Mouse (Mus musculus) bone marrow, adult 2 months (tissue): ENCODE measurements around the gene Tmem51.

Experiments used
- CTCF ChIP-seq: fragments of 200-500 bp; IDR thresholded peaks from 2 replicates; pipeline ENCODE4 v1.5.1; 2011; ENCODE audit warnings: low read length, control low read depth; ENCODE audit not compliant: control insufficient read depth, insufficient read depth
- POLR2A ChIP-seq: fragments of 200-500 bp; IDR thresholded peaks from 2 replicates; pipeline ENCODE4 v1.6.1; 2011; ENCODE audit warnings: low read depth, mild to moderate bottlenecking, control low read depth, low read length, borderline replicate concordance; ENCODE audit not compliant: control insufficient read depth

- no peak for TF ChIP-seq POLR2A
- TF ChIP-seq CTCF = no peak
Measured at GRCm38 (mm10) chr4:142075931-142076330, 8.2 kb downstream of the Tmem51 start.
